Mouse (Mus musculus) C2C12 (cell line): ENCODE data around the gene Als2cr12.

Experiments
- CEBPB ChIP-seq: IDR thresholded peaks from one replicate; pipeline ENCODE4 v1.6.1; 2011; ENCODE audit warnings: low read depth, mild to moderate bottlenecking, control low read depth, moderate library complexity
- CTCF ChIP-seq: IDR thresholded peaks from one replicate; pipeline ENCODE4 v1.5.1; 2011; ENCODE audit not compliant: control insufficient read depth, insufficient read depth, insufficient read length
- FOSL1 ChIP-seq: IDR thresholded peaks from one replicate; pipeline ENCODE4 v1.8.0; 2011; ENCODE audit warnings: mild to moderate bottlenecking, low read length; ENCODE audit not compliant: poor library complexity, insufficient read depth, severe bottlenecking
- MAX ChIP-seq: IDR thresholded peaks from one replicate; pipeline ENCODE4 v1.6.1; 2011; ENCODE audit warnings: mild to moderate bottlenecking, control low read depth
- MYOG ChIP-seq: IDR thresholded peaks from one replicate; pipeline ENCODE4 v1.6.1; 2011; ENCODE audit not compliant: control insufficient read depth, insufficient read length; ENCODE audit errors: extremely low read depth

- no peak for TF ChIP-seq MAX
- no peak for TF ChIP-seq CTCF
- TF ChIP-seq CEBPB = no peak
- TF ChIP-seq MYOG = no peak
- no peak for TF ChIP-seq FOSL1
These were observed 6.4 kb downstream of the Als2cr12 start for GRCm38 (mm10) chr1:58689426-58689825.
